Mouse (Mus musculus): ENCODE measurements around the gene Proser1. TPM values are rescaled to one million over a fixed set of nuclear protein-coding genes. Genes with fewer than 3 reads are reported as not detected.

The Proser1 gene
- polyA plus RNA-seq, 1 experiment from 2014 or later: 19.1 TPM

DNA sequence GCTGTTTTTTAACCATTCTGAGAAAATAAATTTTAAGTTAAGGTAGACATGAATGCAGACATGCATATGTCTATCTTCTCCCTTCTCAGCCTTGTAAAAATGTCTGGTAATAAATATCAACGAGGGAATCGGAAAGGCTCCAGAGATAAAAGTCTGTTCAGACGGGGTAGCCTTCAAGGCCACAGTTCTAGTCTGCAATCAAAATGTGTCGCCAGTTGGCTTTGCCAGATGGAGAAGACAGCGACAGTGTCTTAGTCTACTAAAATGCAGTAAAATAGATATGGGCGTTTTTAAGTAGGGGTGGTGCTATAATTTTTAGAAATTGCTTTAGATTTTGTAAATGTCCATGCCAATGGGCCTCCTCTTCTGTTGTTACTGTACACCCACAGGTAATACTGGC lies 1.9 kb downstream of the Proser1 start:
- no peak for DNase-seq (ENCODE audit: low spot score)

GRCm38 (mm10) chr3:53466481-53466880 lies 3.0 kb downstream of the Proser1 start:
- no peak for DNase-seq (ENCODE audit: low spot score)

DNA sequence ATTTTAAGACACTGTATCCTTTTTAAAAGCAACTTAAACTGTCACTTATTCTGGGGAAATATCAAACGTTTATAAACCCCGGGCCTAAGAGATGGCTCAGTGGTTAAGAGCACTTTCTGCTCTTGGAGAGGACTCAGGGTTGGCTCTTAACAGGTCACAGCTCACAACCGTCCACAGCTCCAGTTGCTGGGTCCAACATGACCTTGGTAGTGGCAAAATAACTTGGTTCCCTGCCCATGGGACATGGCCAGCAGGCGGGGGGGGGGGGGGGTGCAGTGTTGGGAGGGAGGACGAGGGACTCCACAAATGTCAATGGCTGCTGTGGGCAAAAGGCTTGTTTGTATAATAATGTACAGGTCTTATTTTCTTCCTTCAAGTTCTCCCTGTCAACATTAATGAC lies 3.9 kb downstream of the Proser1 start:
- DNase-seq (ENCODE audit: low spot score): no peak

DNA sequence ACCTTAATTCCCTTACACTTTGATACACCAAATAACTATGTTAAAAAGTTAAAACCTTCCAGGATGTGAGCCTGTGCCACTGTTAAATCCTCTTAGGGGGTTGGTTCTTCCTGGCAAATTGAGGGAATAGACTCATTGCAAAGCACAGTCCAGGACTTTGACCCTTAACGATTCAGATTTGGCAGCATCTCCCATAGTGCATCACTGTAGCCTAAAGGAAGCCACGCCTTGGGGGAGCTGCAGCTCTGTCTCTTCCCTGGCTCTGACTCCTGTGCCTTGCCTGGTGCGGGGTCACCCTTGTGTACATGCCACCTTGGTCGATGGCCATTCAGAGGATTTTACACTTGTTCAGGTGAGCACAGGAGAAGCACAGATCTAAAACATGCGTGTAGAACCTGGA lies 6.2 kb downstream of the Proser1 start:
- no peak for DNase-seq (ENCODE audit: low spot score)

DNA sequence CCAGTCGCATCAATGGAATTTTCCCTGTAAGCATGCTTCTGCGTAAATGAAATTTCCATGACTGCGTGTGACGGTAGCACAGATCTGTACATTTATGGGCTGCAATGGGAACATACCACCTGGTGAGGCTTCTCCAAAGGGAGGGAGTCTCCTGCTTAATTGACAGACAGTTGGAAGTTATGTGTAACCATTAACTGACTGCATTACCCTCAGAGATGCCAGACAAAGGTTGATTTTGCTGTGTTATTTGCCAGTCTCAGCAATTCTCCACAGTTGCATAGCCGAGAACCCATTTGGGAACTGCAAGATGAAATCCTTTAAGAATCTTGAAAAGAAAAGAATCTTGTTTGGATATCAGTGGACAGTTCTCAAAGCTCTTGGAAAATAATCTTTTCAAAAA lies 8.6 kb downstream of the Proser1 start:
- DNase-seq (ENCODE audit: low spot score): no peak

DNA sequence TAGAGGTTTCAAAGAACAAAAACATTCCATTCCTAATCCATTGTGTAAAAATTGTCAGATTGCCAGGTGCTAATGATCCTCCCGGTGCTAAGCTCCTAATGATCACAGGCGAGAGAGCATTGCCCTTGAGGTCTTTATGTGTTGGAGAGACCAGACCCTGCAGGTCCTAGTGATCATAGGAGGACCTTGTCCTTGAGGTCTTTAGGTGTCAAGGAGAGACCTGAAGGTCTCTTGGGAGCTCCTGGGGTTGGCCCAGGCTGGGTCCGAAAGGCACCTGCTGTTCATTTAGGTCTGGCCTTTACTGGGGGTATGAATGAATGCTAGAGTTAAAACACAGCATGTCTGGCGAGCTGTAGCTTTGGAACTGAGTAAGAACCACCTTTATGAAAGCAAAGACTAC lies 10.7 kb downstream of the Proser1 start:
- no peak for DNase-seq (ENCODE audit: low spot score)

- DNase-seq (ENCODE audit: low spot score): peak; percentile 17
These were observed 12.4 kb downstream of the Proser1 start for GRCm38 (mm10) chr3:53475889-53476288.

DNA sequence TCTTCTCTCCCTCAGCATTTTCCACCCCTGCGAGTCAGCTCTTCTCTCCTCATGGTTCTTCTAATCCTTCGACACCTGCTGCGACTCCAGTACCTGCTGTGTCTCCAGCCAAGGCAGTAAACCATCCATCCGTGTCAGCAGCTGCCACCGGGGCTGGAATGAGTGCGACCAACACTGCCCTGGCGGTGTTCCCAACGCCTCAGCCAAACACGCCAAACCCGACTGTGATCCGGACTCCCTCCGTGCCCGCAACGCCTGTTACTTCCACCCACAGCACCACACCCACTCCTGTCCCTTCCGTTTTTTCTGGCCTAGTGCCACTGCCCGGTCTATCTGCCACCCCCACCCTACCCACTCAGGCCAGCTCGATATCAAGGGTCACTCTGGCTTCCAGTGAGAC lies 14.0 kb downstream of the Proser1 start:
- no peak for DNase-seq (ENCODE audit: low spot score)

GRCm38 (mm10) chr3:53478419-53479046 lies 15.1 kb downstream of the Proser1 start:
- no peak for DNase-seq (ENCODE audit: low spot score)

DNA sequence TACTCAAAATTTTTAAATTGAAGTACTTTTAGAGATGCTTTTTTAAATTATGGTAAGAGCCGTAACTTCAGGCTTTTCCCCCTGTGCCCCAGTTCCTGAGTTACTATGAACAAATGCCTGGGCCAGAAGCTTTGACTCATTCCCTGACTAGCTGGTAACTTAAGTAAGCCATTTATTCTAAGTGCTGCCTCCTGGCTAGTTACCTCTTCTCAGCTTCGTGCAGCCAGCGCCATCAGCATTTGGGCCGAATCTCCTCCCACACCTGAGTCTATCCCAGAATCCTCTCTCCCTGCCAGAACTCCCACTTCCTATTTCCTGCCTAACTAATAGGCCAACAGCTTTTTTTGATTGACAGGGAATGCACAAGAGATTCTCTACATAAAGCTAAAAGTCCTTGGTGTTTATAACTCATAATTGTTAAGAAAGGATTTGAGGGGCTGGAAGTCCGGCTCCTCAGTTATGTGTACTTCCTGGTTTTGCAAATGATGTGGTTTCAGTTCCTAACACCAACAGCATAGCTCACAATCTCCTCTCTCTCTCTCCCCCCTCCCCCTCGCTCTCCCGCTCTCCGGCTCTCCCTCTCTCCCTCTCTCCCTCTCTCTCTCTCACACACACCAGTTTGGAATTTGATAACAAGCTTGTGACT lies 20.1 kb downstream of the Proser1 start:
- no peak for DNase-seq (ENCODE audit: low spot score)

DNA sequence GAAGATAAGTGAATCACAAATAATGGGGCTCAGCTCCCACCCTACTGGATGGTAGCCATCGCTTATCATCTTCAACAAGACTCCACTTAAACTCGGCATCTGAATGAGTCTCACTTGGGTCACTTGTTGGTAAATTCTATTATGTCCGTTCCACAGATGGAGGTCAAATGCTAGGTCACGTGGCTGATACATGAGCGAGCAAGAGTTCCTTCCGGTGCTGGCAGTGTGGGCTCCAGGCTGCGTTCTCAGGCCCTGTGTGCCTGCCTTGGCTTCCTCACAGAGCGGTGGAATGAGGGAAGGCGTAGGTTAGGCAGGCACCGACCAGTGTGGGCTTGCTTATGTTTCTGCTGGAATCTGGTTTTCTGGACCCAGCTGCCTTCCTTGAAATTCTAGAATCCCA lies 23.1 kb downstream of the Proser1 start:
- DNase-seq (ENCODE audit: low spot score): no peak

DNA sequence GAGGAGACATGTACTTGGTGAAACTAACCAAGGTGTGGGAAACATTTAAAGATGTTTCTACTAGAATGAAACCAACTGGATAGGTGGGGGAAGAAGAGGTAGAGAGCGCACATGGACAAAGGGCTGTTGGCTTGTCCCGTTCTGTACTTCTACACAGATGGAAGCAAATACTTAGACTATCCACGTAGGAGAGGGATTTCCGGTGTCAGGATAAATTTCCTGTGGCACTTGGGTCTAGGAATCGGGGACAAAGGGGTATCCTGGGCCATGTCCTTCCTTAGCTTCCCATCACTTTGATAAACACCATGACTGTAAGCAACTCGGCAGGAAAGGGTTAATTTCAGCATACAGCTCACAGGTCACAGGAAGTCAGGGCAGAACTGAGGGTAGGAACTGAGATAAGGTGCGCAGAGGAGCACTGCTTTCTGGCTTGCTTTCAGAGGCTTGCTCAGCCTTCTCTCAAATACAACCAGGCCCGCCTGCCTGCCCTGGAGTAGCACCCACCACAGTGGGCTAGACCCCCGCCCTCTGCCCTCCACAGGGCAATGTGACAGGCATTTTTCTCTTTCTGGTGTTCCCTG lies 23.6 kb downstream of the Proser1 start:
- DNase-seq (ENCODE audit: low spot score): peak; percentile 8

DNA sequence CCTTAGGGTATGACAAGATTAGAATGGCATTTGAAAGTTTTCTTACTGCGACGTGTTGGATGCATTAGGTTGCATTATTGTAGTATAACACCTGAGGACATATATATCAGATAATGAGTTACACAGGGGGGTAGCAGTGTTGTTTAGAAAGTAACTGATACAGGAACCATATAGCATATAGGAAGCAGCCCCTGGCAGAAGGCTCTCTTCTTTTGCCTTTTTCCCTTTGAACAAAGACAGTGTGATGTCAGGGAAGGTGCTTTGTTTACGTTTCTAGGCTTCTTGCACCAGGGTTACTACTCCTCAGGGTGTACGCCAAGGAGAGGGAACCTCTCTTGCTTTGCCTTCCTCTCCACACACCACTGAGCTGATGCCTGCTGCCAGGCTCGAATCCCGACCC lies 24.9 kb downstream of the Proser1 start, which contains the start of gene Stoml3:
Gene Stoml3, plus strand, starts transcription at position 301 of the 400 bp plus-strand sequence.
- no peak for DNase-seq (ENCODE audit: low spot score)

DNA sequence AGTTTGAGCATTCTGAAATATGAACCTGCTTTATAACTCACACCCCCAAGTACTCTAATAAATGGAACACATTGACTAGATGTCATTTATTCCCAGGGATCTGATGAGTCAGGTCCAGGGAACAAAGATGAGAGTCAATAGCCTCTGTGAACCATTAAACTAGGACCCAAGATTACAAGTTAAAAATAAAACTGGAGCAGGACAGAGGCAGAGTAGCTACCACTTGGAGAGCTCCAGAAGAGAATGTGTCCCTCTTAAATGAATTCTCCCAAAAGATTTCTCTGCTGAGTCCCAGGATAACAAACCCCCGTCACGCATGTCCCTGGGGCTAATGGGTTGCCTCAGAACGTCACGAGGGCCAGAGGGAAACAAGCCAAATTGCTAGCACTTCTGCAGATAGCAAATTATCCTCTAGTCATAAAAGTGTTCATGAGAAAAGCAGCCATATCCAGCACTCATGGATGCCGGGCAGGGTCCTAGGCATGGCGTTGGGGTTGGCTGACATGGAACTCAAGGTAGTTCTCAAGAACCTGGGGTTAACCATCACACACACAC lies 35.0 kb downstream of the Proser1 start:
- no peak for DNase-seq (ENCODE audit: low spot score)

GRCm38 (mm10) chr3:53502428-53502827 lies 39.0 kb downstream of the Proser1 start:
- no peak for DNase-seq (ENCODE audit: low spot score)

- DNase-seq (ENCODE audit: low spot score): no peak
These were observed 49.6 kb downstream of the Proser1 start for GRCm38 (mm10) chr3:53513096-53513495.

DNA sequence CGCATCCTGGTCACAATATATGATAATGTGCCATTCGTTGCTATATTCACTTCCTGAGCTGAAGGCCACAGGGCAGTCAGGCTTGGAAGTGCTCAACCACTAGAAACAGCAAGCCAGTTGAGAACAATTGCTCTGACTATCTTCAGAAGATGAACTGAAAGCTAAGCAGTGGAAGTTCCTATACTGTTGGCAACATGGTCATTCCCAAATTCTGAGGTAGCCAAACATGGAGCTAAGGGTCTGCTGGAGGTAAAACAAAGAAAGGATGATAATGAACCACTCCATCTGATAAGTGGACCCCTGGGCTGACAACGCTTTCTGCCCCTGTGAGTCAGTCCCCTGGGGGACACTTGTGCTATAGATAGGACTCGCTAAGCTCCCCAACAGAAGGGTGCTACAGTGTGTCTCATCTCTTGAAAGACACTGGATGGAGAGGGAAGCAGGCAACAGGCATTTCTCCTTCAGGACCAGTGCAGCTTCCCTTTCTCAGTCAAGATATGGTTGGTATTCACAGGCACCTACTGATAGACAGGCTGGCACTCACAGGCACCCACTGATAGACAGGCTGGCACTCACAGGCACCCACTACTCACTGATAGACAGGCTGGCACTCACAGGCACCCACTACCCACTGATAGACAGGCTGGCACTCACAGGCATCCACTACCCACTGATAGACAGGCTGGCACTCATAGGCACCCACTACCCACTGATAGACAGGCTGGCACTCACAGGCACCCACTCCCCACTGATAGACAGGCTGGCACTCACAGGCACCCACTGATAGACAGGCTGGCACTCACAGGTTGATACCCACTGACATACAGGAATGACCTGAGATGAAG lies 51.0 kb downstream of the Proser1 start:
- no peak for DNase-seq (ENCODE audit: low spot score)

DNA sequence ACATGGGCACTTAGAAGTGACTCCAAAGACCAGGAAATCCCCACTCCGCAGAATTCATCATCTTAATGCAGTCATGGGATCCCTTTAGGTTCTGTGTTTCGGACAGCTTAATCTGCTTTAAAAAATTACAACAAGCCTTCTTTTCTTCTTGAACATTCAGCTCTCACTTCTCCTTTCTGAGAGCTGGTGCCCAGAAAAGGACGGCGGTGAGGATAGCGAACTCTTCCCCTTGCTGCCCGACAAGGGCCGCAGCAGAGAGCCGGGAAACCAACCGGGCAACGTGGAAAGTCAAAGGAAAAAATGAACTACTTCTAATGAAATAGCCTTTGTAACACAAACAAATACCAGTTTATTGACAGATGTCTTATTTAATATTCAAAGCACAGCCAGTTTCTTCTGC lies 59.3 kb downstream of the Proser1 start:
- no peak for DNase-seq (ENCODE audit: low spot score)

GRCm38 (mm10) chr3:53525737-53526136 lies 62.3 kb downstream of the Proser1 start:
- DNase-seq (ENCODE audit: low spot score): peak; percentile 66

DNA sequence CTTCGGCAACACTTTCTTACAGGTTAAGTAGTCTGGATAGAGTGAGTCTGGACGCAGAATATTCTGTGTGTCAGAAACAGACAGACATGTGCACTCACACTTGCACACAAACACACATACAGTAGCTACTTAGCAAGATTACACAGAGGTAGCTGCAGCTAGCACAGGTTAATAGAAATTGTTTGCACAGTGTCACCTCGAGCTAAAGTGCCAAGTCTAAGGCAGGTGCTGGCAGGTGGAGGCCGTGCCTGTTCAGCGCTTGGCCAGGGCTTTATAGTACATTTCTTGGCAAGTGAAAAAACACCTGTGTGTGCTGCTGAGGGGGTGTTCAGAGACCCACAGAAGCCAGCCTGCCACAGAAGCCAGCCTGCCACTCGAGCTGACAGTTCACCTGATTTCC lies 66.8 kb downstream of the Proser1 start:
- DNase-seq (ENCODE audit: low spot score): no peak
